Mouse (Mus musculus) forebrain, postnatal 0 days (tissue): ENCODE results near the gene Cmc1. TPM values are rescaled to one million over a fixed set of nuclear protein-coding genes. Genes with fewer than 3 reads are reported as not detected.

Experiments used
- ATAC-seq: fragments of 200-750 bp; cut with Nextera tagmentation; 2 replicates; pipeline ENCODE4 v1.8.0; 2017; ENCODE audit warnings: mild to moderate bottlenecking, moderate library complexity
- DNase-seq: peaks from one replicate; pipeline ENCODE4 v3.0.0-alpha.2; 2015
- H3K27ac ChIP-seq: fragments of 300-500 bp; sonication (generic); 2 replicates; pipeline ENCODE4 v1.5.1; 2014; ENCODE audit warnings: low read depth, mild to moderate bottlenecking, antibody characterized with exemption, low read length, moderate library complexity, mixed read lengths
- H3K27me3 ChIP-seq: fragments of 300-500 bp; sonication (generic); 2 replicates; pipeline ENCODE4 v1.6.1; 2014; ENCODE audit warnings: mild to moderate bottlenecking, low read length, mixed read lengths; ENCODE audit not compliant: insufficient read depth
- H3K36me3 ChIP-seq: fragments of 300-500 bp; sonication (generic); 2 replicates; pipeline ENCODE4 v1.6.1; 2014; ENCODE audit warnings: mild to moderate bottlenecking, moderate library complexity; ENCODE audit not compliant: insufficient read depth
- H3K4me1 ChIP-seq: fragments of 300-500 bp; sonication (generic); 2 replicates; pipeline ENCODE4 v1.6.1; 2014; ENCODE audit warnings: antibody characterized with exemption; ENCODE audit not compliant: insufficient read depth
- H3K4me2 ChIP-seq: fragments of 300-500 bp; sonication (generic); 2 replicates; pipeline ENCODE4 v1.6.1; 2014; ENCODE audit warnings: low read depth, mild to moderate bottlenecking, moderate library complexity
- H3K4me3 ChIP-seq: fragments of 300-500 bp; sonication (generic); 2 replicates; pipeline ENCODE4 v1.5.1; 2014; ENCODE audit warnings: low read depth, low read length, mixed read lengths
- H3K9ac ChIP-seq: fragments of 300-500 bp; sonication (generic); 2 replicates; pipeline ENCODE4 v1.6.1; 2014; ENCODE audit warnings: mild to moderate bottlenecking
- H3K9me3 ChIP-seq: fragments of 300-500 bp; sonication (generic); 2 replicates; pipeline ENCODE4 v1.6.1; 2016; ENCODE audit warnings: low read length
- CTCF ChIP-seq: sonication (generic); IDR thresholded peaks from 2 replicates; pipeline ENCODE4 v1.5.1; 2016; ENCODE audit warnings: antibody characterized with exemption, control low read depth, low read depth
- WGBS: fragments of 180-500 bp; shearing (Covaris S2); extraction: QIAGEN DNeasy Blood & Tissue Kit; methylation state at CpG from one replicate; pipeline ENCODE4 v1.1.7; 2014; 5-methylcytosine and 5-hydroxymethylcytosine counted together
- polyA plus RNA-seq: library from polyadenylated mRNA; unstranded; fragments of >200 nt; fragmentation: Nextera tagmentation; extraction: Ambion mirVana; gene quantifications from 2 replicates; pipeline ENCODE4 v1.2.1, GENCODE M21; 2015
- total RNA-seq: library from RNA; depleted of rRNA; stranded (reverse); fragments of >200 nt; gene quantifications from 2 replicates; pipeline ENCODE4 v1.2.3, GENCODE M21; 2014

The Cmc1 gene
- total and polyA plus RNA-seq, 2 experiments from 2014 or later, result 8.5 to 46.0 TPM

DNA sequence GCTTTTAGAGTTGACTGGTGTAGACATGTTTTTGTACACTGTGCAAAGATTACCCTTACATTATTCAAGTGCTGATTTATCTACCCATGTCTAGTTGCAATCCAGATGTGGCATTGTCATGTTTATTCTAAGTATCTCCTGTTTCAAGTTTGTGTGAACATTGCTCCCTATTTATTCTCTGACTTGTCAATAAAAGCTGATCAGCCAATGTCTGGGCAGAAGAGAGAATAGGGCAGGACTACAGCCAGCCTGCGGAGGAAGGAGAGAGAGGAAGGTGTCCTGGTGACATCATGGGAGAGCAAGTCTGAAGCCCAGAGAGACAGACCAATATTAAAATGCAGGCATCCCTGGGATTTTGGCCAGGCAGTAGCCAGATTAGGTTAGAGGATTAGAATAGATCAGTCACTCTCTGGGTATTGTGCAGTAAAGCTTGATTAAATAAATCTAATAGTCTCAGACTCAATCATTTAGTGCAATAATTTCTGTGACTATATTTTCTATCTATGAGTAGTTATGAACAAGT lies 104.9 kb downstream of the Cmc1 start:
- no peak for TF ChIP-seq CTCF
- peaks cover 4% of the 10 kb centered on the region for H3K36me3 ChIP-seq
- H3K9ac ChIP-seq, result no peak overlapping the region
- ATAC-seq (no peak), DNase-seq (no peak)
- H3K4me3 ChIP-seq, result no peak overlapping the region
- no peak overlapping the region for H3K27ac ChIP-seq
- H3K9me3 ChIP-seq, result no peaks in the 10 kb centered on the region
- 52% methylated on average over 1 of the region's 1 CpGs for WGBS
- H3K27me3 ChIP-seq, result no peaks in the 10 kb centered on the region
- peaks cover 12% of the 10 kb centered on the region for H3K4me1 ChIP-seq
- H3K4me2 ChIP-seq, result no peak overlapping the region

DNA sequence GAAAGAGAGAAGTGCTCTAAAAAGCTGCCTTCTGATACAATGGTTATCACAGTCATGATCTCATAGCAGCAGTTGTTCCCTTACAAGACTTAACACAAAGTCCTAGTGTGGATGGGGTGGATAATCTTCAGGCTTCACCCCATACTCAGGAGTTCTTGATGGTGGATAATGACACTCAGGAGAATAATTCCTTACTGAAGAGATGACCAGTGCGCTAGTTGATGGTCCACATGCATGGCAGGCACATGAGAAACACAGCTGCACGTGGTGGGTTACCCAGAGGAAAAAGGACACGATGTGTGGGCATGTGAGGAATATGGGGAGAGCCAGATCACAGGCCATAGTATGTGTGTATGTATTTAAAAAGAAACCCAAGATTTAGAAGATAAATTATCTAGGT lies 106.4 kb downstream of the Cmc1 start:
- WGBS, result 94% methylated on average over 3 of the region's 3 CpGs
- peaks cover 4% of the 10 kb centered on the region for H3K36me3 ChIP-seq
- H3K27me3 ChIP-seq, result no peaks in the 10 kb centered on the region
- no peaks in the 10 kb centered on the region for H3K9me3 ChIP-seq
- no peak overlapping the region for H3K9ac ChIP-seq
- DNase-seq, result no peak
- ATAC-seq, result no peak
- no peak for TF ChIP-seq CTCF
- peaks cover 12% of the 10 kb centered on the region for H3K4me1 ChIP-seq
- H3K4me2 ChIP-seq, result no peak overlapping the region
- no peak overlapping the region for H3K27ac ChIP-seq
- H3K4me3 ChIP-seq, result no peak overlapping the region

DNA sequence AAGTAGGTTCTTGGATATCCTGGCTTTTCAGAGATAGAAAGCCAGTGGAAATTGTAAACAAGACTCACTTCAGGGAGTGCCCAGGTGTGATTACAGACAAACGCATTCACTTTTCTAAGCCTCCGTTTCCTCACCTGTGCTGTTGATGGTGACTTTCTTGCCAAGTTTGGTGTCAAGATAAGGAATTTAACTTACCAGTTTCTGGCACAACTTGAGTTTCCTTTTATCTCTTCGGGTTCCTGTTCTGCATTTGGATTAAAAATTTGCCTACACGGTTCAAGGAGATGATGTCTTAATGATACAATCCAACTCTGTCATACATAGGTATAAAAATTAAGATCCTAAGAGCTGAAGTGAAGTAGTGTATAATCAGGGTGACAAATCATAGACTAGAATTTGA lies 107.2 kb downstream of the Cmc1 start:
- TF ChIP-seq CTCF, result no peak
- ATAC-seq, result no peak

DNA sequence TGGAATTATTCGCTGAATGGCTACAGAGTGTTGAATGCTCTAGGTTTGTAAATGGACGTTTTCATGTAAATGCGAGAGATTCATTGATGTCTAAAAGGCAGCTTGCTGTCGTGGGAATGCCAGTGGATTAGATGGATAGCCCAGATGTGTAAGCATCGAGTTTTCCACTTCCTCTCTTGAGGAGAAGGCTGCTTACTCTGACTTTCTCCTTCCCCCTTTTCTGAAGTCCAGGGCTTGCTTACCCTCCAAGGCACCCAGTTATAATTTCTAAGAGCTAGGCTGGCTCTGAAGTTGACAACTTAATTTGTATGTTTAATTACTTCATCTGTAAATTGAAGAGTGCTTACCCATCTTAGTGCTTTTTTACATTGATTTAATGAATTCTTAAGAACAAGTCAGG lies 108.3 kb downstream of the Cmc1 start:
- ATAC-seq (no peak), DNase-seq (no peak)
- Histone ChIP-seq H3K4me3 (peak overlapping the region; percentile 87), H3K4me2 (peak overlapping the region; percentile 59), H3K9me3 (no peaks in the 10 kb centered on the region), H3K36me3 (no peaks in the 10 kb centered on the region), H3K27ac (no peak overlapping the region), H3K27me3 (no peaks in the 10 kb centered on the region), H3K9ac (peak overlapping the region; percentile 92), H3K4me1 (peaks cover 12% of the 10 kb centered on the region)
- TF ChIP-seq CTCF, result no peak
- WGBS, result 14% methylated on average over 5 of the region's 5 CpGs

More for the DNA sequence above, 107.2 kb downstream of the Cmc1 start:
- no peaks in the 10 kb centered on the region for H3K27me3 ChIP-seq
- no peak for DNase-seq
- H3K9ac ChIP-seq, result no peak overlapping the region
- no peak overlapping the region for H3K27ac ChIP-seq
- H3K36me3 ChIP-seq, result no peaks in the 10 kb centered on the region
- WGBS, result 87% methylated on average over 4 of the region's 4 CpGs
- H3K9me3 ChIP-seq, result no peaks in the 10 kb centered on the region
- H3K4me1 ChIP-seq, result peaks cover 12% of the 10 kb centered on the region
- H3K4me3 ChIP-seq, result no peak overlapping the region
- H3K4me2 ChIP-seq, result no peak overlapping the region

DNA sequence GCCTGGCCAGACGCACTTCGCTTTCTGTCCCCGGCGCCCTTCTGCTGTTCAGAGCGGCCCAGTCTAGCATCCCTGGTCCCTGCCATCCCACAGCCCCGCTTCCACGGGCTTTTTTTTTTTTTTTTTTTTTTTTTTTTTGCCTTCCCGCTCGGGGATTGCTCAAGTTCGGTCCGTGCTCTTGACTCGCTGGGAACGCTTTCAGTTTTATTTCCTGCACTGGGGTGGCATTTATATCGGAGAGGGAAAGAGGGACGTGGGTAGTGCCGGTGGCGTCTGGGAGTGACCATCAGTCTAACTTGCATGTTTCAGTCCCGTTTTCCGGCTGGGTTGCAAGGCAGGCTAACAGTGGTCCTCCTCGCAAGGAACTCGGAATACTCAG lies 109.0 kb downstream of the Cmc1 start:
- no peaks in the 10 kb centered on the region for H3K27me3 ChIP-seq
- DNase-seq (no peak), ATAC-seq (no peak)
- peak overlapping the region; percentile 92 for H3K9ac ChIP-seq
- WGBS, result under 1% methylated on average over 21 of the region's 21 CpGs
- TF ChIP-seq CTCF, result no peak
- H3K36me3 ChIP-seq, result no peaks in the 10 kb centered on the region
- H3K27ac ChIP-seq, result peak overlapping the region; percentile 93
- H3K4me1 ChIP-seq, result peaks cover 12% of the 10 kb centered on the region
- peak overlapping the region; percentile 87 for H3K4me3 ChIP-seq
- peak overlapping the region; percentile 59 for H3K4me2 ChIP-seq
- no peaks in the 10 kb centered on the region for H3K9me3 ChIP-seq

DNA sequence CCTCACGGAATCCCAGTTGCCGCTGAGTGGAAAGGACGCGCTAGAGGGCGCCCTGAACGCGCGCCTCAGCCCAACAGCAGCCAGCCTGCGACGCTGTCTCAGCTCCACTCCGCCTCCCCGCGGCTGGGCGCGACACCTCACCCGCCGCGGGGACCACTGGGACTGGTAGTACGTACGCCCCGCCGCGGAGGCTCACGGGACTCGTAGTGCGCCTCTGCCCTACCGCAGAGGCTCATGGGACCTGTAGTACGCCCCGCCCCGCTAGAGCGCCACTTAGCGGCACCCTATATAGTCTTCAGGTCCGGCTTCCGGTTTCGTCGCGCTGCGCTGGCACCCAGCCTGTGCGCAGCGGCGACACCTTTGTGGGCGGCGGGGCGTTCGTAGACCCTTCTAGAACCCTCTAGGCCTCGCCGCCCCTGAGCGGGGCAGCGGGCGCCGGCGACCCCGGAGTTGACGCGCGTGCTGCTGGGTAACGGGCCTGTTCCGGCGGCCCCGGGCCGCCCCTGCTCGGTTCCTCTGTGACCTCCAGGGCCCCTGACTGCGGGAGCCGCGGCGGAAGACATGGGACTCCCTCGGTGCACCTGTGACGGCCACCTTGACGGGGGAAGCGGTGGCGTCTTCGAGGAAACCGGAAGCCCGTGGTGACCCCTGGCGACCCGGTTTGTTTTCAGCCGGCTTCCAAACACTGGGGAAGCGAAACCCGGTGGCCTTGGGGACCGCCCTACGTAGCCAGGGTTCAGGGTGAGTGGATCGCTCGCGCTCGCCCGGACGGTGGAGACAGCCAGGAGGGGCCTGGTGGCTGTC lies 109.6 kb downstream of the Cmc1 start, which contains the start of gene Azi2:
TSS of gene Azi2 (plus strand) at position 282 of the 804 bp plus-strand sequence.
- DNase-seq, result peak; percentile 100
- peak within 1 kb of the TSS; percentile 87 for H3K4me3 ChIP-seq
- H3K4me1 ChIP-seq, result peaks cover 12% of the 10 kb centered on the region
- no peaks in the 10 kb centered on the region for H3K36me3 ChIP-seq
- peak within 1 kb of the TSS; percentile 92 for H3K9ac ChIP-seq
- H3K9me3 ChIP-seq, result no peaks in the 10 kb centered on the region
- peak within 1 kb of the TSS; percentile 59 for H3K4me2 ChIP-seq
- TF ChIP-seq CTCF, result peak; percentile 99
- peak; percentile 99 for ATAC-seq
- H3K27ac ChIP-seq, result peak within 1 kb of the TSS; percentile 93
- under 1% methylated on average over 86 of the region's 87 CpGs for WGBS
- no peaks in the 10 kb centered on the region for H3K27me3 ChIP-seq

DNA sequence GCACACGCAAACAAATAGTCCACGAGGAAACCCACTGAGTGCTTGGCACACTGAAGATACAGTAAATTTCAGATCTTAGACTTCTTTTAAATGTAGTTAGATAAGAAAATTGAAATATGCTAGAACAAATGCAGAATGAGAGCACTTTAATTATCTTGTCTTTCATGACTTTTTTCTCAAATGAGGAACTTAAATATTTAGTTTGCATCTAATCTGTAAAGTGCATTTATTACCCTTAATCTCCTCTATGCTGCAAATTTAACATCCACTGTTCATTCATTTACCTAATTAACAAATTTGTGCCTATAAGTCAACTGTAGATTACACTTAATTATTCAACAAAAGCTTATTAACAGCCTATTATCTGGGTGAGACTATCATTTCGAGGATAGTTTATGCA lies 115.0 kb downstream of the Cmc1 start:
- H3K4me1 ChIP-seq, result no peaks in the 10 kb centered on the region
- ATAC-seq (no peak), DNase-seq (no peak)
- no peaks in the 10 kb centered on the region for H3K27me3 ChIP-seq
- no peak for TF ChIP-seq CTCF
- no peaks in the 10 kb centered on the region for H3K9me3 ChIP-seq
- WGBS, result 78% methylated on average over 3 of the region's 3 CpGs
- no peak overlapping the region for H3K9ac ChIP-seq
- H3K4me3 ChIP-seq, result no peak overlapping the region
- H3K36me3 ChIP-seq, result no peaks in the 10 kb centered on the region
- no peak overlapping the region for H3K27ac ChIP-seq
- H3K4me2 ChIP-seq, result no peak overlapping the region
